Mouse (Mus musculus) spleen, postnatal 36 days (tissue): ENCODE measurements at regions not wholly inside any gene's neighbourhood (a gene's known extent, or its start where the extent isn't known, plus 50 kb on each side); places are given as distances from the start of the nearest gene placed in this dataset.

Experiments
- DNase-seq, 2 experiments: peaks; one replicate each; pipeline ENCODE4 v3.0.0; 2022; ENCODE audit warnings: low spot score in 2 of 2, mixed read lengths in 1 of 2

- no peak for DNase-seq
Measured at GRCm38 (mm10) chr2:11363061-11363464, 190.8 kb downstream of the Pfkfb3 start.

GRCm38 (mm10) chr2:11362205-11362994 lies 190.5 kb downstream of the Prkcq start:
- no peak for DNase-seq

DNA sequence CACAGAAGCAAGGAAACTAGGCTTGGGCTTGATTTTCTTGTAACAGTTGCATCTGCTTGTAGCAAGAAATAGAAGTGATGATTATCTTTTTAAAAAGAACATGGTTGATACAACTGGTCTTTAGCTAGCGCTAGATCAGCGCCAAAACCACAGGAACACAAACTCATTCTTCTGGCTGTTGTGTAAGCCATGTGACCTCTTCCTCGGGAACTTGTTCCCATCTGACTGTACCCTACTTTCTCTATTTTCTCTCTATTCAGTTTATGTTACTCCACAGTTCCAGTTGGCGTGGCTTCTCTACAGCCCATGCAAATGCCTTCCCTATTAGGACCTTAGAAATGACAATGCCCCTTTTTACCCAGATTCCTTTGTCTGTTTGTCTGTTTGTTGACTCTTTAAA lies 187.4 kb downstream of the Prkcq start:
- DNase-seq: no peak

- DNase-seq: no peak
Measured at GRCm38 (mm10) chr2:11356714-11357113, 184.8 kb downstream of the Prkcq start.

DNA sequence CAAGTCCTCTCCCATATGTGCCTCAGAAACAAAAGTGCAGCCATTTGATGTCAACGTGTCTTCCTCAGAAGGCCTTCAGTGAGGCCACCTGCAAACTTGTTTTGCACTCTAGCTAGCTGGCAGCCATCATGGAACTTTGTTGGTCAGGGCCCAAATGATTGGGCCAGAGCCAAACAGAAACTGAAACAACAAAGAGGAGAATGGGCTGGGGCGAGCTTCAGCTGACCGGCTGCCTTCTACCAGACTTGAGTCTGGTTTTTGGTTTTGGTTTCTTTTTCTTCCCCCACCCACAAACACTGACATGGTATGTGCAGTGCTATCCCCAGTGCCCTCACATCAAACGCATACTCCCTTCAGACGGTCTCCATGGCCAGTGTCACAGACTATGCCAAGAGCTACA lies 183.7 kb downstream of the Prkcq start:
- peak; percentile 10 to 19 for DNase-seq
